Mouse (Mus musculus) olfactory bulb, adult 2 months (tissue): ENCODE data around the gene Mrpl27.

Experiments used
- CTCF ChIP-seq: fragments of 200-500 bp; IDR thresholded peaks from 2 replicates; pipeline ENCODE4 v1.5.1; 2012; ENCODE audit warnings: low read depth, mild to moderate bottlenecking, low read length, moderate library complexity; ENCODE audit not compliant: insufficient read depth
- POLR2A ChIP-seq: fragments of 200-500 bp; IDR thresholded peaks from 2 replicates; pipeline ENCODE4 v1.6.1; 2012; ENCODE audit warnings: mild to moderate bottlenecking, low read depth, low read length, moderate library complexity; ENCODE audit not compliant: insufficient read depth

GRCm38 (mm10) chr11:94697140-94697539, 43.6 kb downstream of the Mrpl27 start:
- TF ChIP-seq POLR2A: no peak
- TF ChIP-seq CTCF: no peak
